Mouse (Mus musculus) ES-Bruce4 (cell line): Measurements from ENCODE around the gene Zfp383.

Experiments
- CTCF ChIP-seq: IDR thresholded peaks from one replicate; pipeline ENCODE4 v1.8.1; 2011; ENCODE audit warnings: low read depth, low read length
- POLR2A ChIP-seq: IDR thresholded peaks from one replicate; pipeline ENCODE4 v1.8.1; 2011; ENCODE audit warnings: low read length; ENCODE audit not compliant: insufficient read depth

DNA sequence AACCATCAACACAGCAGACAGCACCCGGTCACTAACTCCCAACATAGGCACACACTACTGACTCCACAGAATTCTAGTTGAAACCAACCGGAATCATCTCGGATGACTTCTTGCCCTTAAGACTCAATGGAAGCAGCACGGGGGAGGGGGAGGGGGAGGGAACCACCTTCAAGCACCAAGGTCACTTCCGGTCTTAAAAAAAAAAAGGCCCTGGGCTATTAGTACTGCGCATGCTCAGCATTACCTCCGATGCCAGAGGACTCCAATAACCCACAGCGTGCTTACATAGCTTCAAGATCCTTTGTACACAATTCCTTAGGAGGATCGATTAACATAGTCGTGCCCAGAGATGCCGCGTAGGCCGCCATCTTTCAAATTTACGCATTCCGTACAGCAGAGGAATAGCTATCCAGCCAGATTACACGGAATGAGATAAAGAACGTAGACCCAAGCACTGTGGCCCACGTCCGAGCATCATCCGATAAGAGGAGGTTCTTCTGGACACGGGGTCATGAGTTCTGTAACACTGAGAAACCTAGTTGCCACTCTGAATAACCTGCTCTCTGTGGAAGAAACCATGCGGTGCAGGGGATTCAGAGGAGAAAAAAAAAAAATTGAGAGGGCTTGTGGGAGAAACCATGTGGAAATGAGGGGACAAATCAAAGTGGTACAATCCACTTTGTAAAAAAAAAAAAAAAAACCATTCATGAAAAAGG, 1.9 kb upstream of the Zfp383 start, which contains the start of gene Zfp27:
- TF ChIP-seq CTCF (no peak), POLR2A (no peak)
